Mouse (Mus musculus) kidney, postnatal 0 days (tissue): ENCODE results near the gene Rbks. TPM values are rescaled to one million over a fixed set of nuclear protein-coding genes. Genes with fewer than 3 reads are reported as not detected.

Experiments used
- ATAC-seq: fragments of 200-750 bp; cut with Nextera tagmentation; replicated peaks from 2 replicates; pipeline ENCODE4 v1.8.0; 2017; ENCODE audit warnings: low read depth, moderate number of reproducible peaks, moderate TSS enrichment, moderate library complexity; ENCODE audit not compliant: low FRiP score
- DNase-seq: peaks from one replicate; pipeline ENCODE4 v3.0.0-alpha.2; 2016; ENCODE audit warnings: low spot score
- H3K27ac ChIP-seq: fragments of 300-500 bp; sonication (generic); 2 replicates; pipeline ENCODE4 v1.5.1; 2014; ENCODE audit warnings: mild to moderate bottlenecking
- H3K27me3 ChIP-seq: fragments of 300-500 bp; sonication (generic); 2 replicates; pipeline ENCODE4 v1.6.1; 2014; ENCODE audit warnings: low read length, mixed read lengths; ENCODE audit not compliant: insufficient read depth
- H3K36me3 ChIP-seq: fragments of 300-500 bp; sonication (generic); 2 replicates; pipeline ENCODE4 v1.6.1; 2014; ENCODE audit warnings: low read length, mixed read lengths; ENCODE audit not compliant: insufficient read depth
- H3K4me1 ChIP-seq: fragments of 300-500 bp; sonication (generic); replicated peaks from 2 replicates; pipeline ENCODE4 v1.6.1; 2014; ENCODE audit warnings: antibody characterized with exemption, low read length, mixed read lengths; ENCODE audit not compliant: insufficient read depth
- H3K4me2 ChIP-seq: fragments of 300-500 bp; sonication (generic); 2 replicates; pipeline ENCODE4 v1.6.1; 2014; ENCODE audit warnings: mild to moderate bottlenecking, low read length, moderate library complexity, mixed read lengths
- H3K4me3 ChIP-seq: fragments of 300-500 bp; sonication (generic); replicated peaks from 2 replicates; pipeline ENCODE4 v1.5.1; 2014; ENCODE audit warnings: low read depth, low read length
- H3K9ac ChIP-seq: fragments of 300-500 bp; sonication (generic); 2 replicates; pipeline ENCODE4 v1.6.1; 2014; ENCODE audit warnings: low read depth, low read length
- H3K9me3 ChIP-seq: fragments of 300-500 bp; sonication (generic); replicated peaks from 2 replicates; pipeline ENCODE4 v1.6.1; 2016; ENCODE audit warnings: low read length, inconsistent platforms, mixed read lengths
- CTCF ChIP-seq: IDR thresholded peaks from 2 replicates; pipeline ENCODE4 v1.5.1; 2016; ENCODE audit warnings: antibody characterized with exemption, low read depth, mild to moderate bottlenecking, moderate library complexity
- WGBS: fragments of 180-500 bp; shearing (Covaris S2); extraction: QIAGEN DNeasy Blood & Tissue Kit; methylation state at CpG from one replicate; pipeline ENCODE4 v1.1.7; 2014; 5-methylcytosine and 5-hydroxymethylcytosine counted together
- polyA plus RNA-seq: library from polyadenylated mRNA; unstranded; fragments of >200 nt; fragmentation: Nextera tagmentation; extraction: Ambion mirVana; gene quantifications from 2 replicates; pipeline ENCODE4 v1.2.1, GENCODE M21; 2015

Gene Rbks
- polyA plus RNA-seq, 1 experiment from 2014 or later: 12.5 TPM

GRCm38 (mm10) chr5:31724519-31724918 is 27.1 kb upstream of the Rbks start:
- H3K27ac ChIP-seq: no peak overlapping the region
- TF ChIP-seq CTCF: no peak
- ATAC-seq: no peak
- H3K36me3 ChIP-seq: no peaks in the 10 kb centered on the region
- H3K4me1 ChIP-seq: no peaks in the 10 kb centered on the region
- H3K9me3 ChIP-seq: no peaks in the 10 kb centered on the region
- DNase-seq: no peak
- H3K4me3 ChIP-seq: no peak overlapping the region
- WGBS: 72% methylated on average over 6 of the region's 6 CpGs
- no peak overlapping the region for H3K4me2 ChIP-seq
- H3K27me3 ChIP-seq: no peaks in the 10 kb centered on the region
- H3K9ac ChIP-seq: no peak overlapping the region

GRCm38 (mm10) chr5:31715486-31716150 is 18.2 kb upstream of the Rbks start:
- H3K36me3 ChIP-seq: no peaks in the 10 kb centered on the region
- no peak overlapping the region for H3K4me3 ChIP-seq
- H3K9me3 ChIP-seq: no peaks in the 10 kb centered on the region
- H3K9ac ChIP-seq: no peak overlapping the region
- ATAC-seq (no peak), DNase-seq (peak; percentile 37)
- H3K27me3 ChIP-seq: no peaks in the 10 kb centered on the region
- H3K4me1 ChIP-seq: peaks cover 3% of the 10 kb centered on the region; the same call in 1 of the 2 replicates
- H3K27ac ChIP-seq: no peak overlapping the region
- TF ChIP-seq CTCF: no peak
- no peak overlapping the region for H3K4me2 ChIP-seq
- 57% methylated on average over 4 of the region's 4 CpGs for WGBS

GRCm38 (mm10) chr5:31713841-31714264 is 16.4 kb upstream of the Rbks start:
- DNase-seq (no peak), ATAC-seq (no peak)
- Histone ChIP-seq H3K9ac (no peak overlapping the region), H3K36me3 (no peaks in the 10 kb centered on the region), H3K9me3 (no peaks in the 10 kb centered on the region), H3K4me3 (no peak overlapping the region), H3K27me3 (no peaks in the 10 kb centered on the region), H3K4me1 (peaks cover 2% of the 10 kb centered on the region; the same call in 1 of the 2 replicates), H3K27ac (peak overlapping the region; percentile 85), H3K4me2 (no peak overlapping the region)
- 56% methylated on average over 5 of the region's 5 CpGs for WGBS
- TF ChIP-seq CTCF: no peak

GRCm38 (mm10) chr5:31713280-31713711 is 15.9 kb upstream of the Rbks start:
- H3K27me3 ChIP-seq: no peaks in the 10 kb centered on the region
- H3K27ac ChIP-seq: peak overlapping the region; percentile 85

GRCm38 (mm10) chr5:31709389-31709788 is 12.0 kb upstream of the Rbks start:
- H3K27me3 ChIP-seq: no peaks in the 10 kb centered on the region
- 89% methylated on average over 1 of the region's 1 CpGs for WGBS
- no peak for DNase-seq

More at GRCm38 (mm10) chr5:31713280-31713711, 15.9 kb upstream of the Rbks start:
- Histone ChIP-seq H3K4me1 (no peaks in the 10 kb centered on the region), H3K4me2 (no peak overlapping the region), H3K4me3 (no peak overlapping the region), H3K9me3 (no peaks in the 10 kb centered on the region), H3K9ac (no peak overlapping the region), H3K36me3 (no peaks in the 10 kb centered on the region)
- ATAC-seq (peak; percentile 72), DNase-seq (peak; percentile 37)
- WGBS: 67% methylated on average over 2 of the region's 2 CpGs
- TF ChIP-seq CTCF: no peak

GRCm38 (mm10) chr5:31706826-31707225 is 9.4 kb upstream of the Rbks start:
- Histone ChIP-seq H3K4me1 (no peaks in the 10 kb centered on the region), H3K36me3 (peaks cover 7% of the 10 kb centered on the region; the same call in 1 of the 2 replicates), H3K27ac (no peak overlapping the region), H3K4me2 (no peak overlapping the region), H3K4me3 (no peak overlapping the region), H3K9me3 (no peaks in the 10 kb centered on the region), H3K9ac (no peak overlapping the region), H3K27me3 (no peaks in the 10 kb centered on the region)
- no peak for DNase-seq
- no peak for ATAC-seq
- WGBS: 77% methylated on average over 4 of the region's 4 CpGs
- TF ChIP-seq CTCF: no peak

More at GRCm38 (mm10) chr5:31709389-31709788, 12.0 kb upstream of the Rbks start:
- no peak for ATAC-seq
- H3K4me2 ChIP-seq: no peak overlapping the region
- H3K27ac ChIP-seq: no peak overlapping the region
- H3K9ac ChIP-seq: no peak overlapping the region
- no peaks in the 10 kb centered on the region for H3K9me3 ChIP-seq
- no peaks in the 10 kb centered on the region for H3K36me3 ChIP-seq
- TF ChIP-seq CTCF: peak; percentile 40; the same call in 1 of the 2 replicates
- H3K4me1 ChIP-seq: no peaks in the 10 kb centered on the region
- H3K4me3 ChIP-seq: no peak overlapping the region
